Mouse (Mus musculus) CH12F3 (cell line): ENCODE data around the gene Slc6a1.

ENCODE experiments used
- in situ Hi-C: fragments of 300-500 bp; cut with MboI; formaldehyde crosslinking; loops from 2 replicates; pipeline ENCODE4 v1.14.3; 2020; ENCODE audit warnings: low sequenced_read_pairs

The Slc6a1 gene

GRCm38 (mm10) chr6:114289106-114289505, 6.7 kb downstream of the Slc6a1 start:
- in situ Hi-C loops: no loop called here

DNA sequence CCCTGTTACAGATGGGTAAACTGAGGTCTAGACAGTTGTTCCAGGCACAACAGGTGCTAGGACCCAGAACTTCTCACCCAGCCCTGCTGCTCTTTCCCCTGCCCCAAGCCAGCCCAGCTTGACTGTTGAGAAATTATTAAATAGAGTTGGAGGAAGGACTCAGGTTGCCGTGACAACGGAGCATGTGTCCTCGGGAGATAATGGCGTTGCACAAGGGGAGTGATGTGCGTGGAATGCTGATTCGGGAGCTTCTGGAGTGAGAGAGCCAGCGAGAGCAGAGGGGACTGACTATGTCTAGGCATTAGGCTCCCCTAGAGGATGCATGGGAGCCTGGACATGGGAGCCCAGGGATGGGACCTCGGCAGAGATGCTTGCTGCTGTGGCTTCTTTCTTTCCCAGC, 7.7 kb downstream of the Slc6a1 start:
- in situ Hi-C loops: no loop called here

DNA sequence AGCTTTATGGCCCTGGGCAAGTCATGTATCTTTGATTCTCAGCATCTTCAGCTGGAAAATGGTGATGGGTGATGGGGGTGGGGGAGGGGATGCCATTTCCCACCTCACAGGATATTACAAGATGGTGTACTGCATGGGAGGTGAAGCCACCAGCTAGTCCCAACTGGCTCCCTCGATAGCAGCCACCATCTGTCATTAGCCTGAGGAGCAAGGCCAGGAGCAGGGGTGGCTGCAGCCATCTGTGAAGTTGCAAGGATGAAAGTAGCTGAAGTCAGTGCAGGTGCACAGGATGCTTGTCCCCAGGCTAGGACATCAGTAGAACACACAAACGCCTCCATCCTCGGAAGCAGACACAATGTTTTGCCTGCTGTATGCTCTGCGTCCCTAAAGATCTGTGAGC, 8.5 kb downstream of the Slc6a1 start:
- in situ Hi-C loops: no loop called here

DNA sequence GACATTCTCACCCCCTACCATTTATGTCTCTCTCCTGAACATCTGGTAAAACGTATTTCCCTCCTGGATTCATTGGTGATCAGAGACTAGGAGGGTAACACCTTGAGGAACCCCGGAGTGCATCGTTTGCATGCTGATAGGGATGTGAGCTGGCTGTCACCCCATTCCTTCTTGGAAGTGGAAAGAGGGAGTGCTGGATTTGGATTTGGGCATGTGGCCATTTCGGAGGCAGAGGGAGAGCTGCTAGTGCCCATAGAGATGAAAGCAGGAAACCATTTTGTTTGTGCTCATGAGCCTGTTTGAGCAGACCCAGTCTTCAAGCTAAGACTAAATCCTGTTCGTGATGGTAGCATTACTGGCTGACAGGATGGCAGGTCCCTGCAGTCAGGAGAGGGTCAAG, 9.0 kb downstream of the Slc6a1 start:
- in situ Hi-C loops: no loop called here

DNA sequence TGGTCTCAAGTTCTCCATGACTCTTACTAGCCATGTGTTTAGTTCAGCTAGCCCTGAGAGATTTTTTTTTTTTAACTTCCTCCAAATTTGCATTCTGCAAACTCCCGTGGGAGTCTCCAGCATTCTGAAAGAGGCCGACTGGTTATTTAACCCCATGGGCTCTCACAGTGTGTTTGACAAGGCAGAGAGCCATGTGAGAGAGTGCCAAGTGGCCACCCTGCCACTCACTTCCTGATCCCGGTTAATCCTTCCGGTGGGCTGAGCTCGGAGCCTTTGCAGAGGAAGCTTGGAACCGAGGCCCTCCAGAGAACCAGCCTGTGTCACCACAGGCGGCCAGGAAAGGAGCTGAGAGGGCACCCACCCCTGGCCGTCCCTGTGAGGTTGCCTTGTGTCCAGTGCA, 11.1 kb downstream of the Slc6a1 start:
- in situ Hi-C loops: no loop called here

DNA sequence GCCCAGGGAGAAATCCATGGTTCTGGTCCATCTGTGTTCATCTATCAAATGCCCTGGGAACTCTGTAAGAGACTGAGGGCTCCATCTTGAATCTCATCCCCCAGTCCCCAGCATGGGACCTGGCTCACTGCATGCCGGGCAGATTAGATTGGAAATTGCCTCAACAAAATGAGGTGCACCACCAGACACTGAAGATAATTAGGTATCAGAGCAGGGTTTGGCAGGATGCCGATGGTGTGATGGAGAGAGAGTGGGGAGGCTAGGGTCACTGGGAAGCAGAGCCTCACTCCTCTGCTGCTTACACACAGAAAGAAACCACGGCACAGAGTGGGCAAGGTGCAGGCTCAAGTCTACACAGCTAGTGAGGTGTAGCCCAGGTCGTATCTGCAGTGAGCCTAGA, 12.7 kb downstream of the Slc6a1 start:
- in situ Hi-C loops: no loop called here

- in situ Hi-C loops: no loop called here
Observed at GRCm38 (mm10) chr6:114297260-114298002, 15.0 kb downstream of the Slc6a1 start.

DNA sequence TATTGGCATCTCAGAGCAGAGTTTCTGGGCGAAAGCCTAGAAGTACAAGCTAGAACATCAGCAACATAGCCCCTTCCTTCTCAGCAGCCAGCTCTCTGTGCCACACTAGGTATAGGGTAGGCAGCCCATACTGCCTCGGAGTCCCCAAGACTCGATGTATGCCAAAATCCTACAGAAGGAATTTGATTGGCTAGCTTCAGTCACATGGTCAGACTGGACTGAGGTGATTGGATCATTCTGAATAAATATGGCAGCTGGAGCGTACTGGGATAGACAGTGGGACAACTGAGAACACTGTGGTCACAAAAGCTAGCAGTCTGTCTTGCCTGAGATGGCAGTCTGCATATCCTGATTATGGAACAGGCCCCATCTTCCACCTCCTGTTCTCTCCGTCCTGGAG, 17.3 kb downstream of the Slc6a1 start:
- in situ Hi-C loops: no loop called here

DNA sequence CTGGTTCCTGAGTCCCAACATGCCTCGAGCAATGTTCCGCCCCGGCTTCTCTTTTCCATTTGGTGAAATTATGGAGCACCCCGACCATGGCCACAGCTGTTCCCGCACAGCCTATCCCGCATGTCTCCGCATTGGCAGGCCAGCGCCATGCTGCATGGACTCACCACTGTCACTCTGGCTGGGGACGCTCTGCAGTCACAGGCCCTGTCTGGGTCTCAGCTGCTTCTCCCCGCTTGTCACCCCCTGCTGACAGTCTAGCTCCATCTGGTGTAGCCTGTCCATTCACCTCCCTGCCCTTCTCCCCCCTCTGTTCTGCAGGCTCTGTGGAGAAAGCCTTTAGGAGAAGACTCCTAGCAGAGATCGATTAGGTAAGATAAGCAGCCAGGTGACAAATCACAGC, 18.3 kb downstream of the Slc6a1 start:
- in situ Hi-C loops: no loop called here

DNA sequence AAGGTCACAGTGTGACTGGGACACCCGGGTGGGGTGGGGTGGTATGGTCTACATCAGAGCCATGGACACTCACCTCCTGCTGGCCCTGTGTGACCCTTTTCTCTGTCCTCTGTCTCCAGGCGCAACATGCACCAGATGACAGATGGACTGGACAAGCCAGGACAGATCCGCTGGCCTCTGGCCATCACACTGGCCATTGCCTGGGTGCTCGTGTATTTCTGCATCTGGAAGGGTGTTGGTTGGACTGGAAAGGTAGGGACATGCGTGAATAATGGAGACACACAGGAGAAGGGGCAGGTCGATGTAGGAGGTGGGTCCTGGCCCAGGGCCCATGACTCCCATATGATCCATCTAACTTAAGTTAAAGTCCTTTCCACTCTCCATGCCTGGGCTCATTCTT, 22.2 kb downstream of the Slc6a1 start:
- in situ Hi-C loops: no loop called here

DNA sequence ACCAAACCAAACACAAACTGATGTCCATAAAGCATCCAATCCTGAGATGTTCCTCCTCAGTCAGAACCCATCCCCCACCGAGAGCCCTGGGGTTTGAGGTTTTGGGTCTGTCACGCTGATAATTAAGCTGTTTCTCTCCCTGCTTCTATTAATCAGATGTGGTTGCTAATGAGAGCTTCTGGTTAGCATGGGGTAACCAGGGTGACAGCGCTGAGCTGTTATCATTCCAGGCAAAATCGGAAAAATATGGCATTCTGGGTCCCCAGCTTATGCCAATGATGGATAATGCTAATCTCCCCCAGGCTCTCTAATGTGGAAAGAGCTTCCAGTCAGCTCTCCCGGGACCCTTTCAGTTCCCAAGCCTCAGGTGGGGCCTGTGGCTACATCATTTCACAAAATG, 38.1 kb downstream of the Slc6a1 start:
- in situ Hi-C loops: no loop called here

- in situ Hi-C loops: no loop called here
Observed at GRCm38 (mm10) chr6:114321146-114321545, 38.7 kb downstream of the Slc6a1 start.

- in situ Hi-C loops: no loop called here
Observed at GRCm38 (mm10) chr6:114322914-114323313, 40.5 kb downstream of the Slc6a1 start.

- in situ Hi-C loops: loop anchor here (25.0 kb wide), 1 partner anchor 238 kb away; no protein-coding TSS in a partner anchor
Observed at GRCm38 (mm10) chr6:114324808-114325207, 42.4 kb downstream of the Slc6a1 start.

DNA sequence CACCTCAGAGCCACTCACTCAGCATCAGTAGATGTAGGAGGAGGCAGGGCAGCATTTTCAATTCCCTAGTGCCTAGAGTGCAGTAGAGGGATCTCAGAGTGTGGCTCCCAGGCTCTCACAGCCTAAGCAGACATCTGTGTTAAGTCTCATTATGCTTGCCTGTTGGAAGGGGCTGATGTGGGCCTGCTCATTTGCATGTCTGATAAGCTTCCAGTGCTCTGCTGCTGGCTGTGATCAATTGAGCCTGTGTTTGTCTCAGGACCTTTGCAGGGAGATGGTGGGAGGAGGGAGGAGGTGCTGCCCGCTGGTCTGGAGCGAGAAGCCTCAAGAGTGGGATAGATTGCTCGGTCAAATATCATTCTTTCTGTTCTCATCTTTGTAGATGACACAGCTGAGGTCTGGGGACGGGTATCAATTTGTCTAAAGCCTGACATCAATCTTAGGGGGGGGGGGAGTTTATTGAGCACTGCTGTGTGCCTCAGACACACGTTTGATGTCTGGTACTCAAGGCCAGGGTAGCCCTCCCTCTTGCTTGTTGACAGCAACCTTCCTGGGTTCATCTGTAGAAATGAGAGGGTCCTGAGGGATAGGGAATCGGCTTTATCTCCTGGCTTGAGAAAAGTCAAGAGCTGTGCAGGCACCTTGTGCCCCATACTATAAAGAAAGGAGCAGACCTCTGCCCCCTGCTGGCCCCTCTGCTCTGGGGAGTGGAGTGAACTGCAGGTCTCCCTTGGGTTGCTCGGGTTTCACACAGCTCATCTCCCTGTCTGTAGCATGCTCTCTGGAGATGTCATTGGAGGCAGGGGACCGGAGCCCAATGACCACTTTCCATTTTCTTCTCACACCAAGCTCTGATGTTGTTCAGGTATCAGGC, 47.4 kb downstream of the Slc6a1 start:
- in situ Hi-C loops: loop anchor here (25.0 kb wide), 1 partner anchor 243 kb away; no protein-coding TSS in a partner anchor

DNA sequence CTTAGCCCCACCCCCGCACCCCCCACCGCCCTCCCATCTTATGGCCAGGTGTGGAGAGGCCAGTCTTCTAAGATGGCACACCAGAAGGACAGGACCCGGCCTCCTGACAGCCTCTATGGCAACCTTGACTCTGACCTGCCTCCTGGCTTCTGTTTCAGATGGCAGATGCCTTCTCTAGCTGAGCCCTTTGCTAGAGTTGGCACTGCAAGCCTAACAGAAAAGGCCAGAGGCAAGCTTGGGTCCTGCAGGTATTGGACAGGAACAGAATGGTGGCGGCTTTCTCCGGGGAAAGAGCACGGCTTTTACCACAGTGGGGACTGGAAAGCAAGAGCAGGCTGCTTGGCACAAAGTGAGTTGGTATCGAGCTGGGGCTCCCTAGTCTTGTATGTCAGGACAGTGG, 49.5 kb downstream of the Slc6a1 start:
- in situ Hi-C loops: loop anchor here (25.0 kb wide), 1 partner anchor 245 kb away; no protein-coding TSS in a partner anchor

DNA sequence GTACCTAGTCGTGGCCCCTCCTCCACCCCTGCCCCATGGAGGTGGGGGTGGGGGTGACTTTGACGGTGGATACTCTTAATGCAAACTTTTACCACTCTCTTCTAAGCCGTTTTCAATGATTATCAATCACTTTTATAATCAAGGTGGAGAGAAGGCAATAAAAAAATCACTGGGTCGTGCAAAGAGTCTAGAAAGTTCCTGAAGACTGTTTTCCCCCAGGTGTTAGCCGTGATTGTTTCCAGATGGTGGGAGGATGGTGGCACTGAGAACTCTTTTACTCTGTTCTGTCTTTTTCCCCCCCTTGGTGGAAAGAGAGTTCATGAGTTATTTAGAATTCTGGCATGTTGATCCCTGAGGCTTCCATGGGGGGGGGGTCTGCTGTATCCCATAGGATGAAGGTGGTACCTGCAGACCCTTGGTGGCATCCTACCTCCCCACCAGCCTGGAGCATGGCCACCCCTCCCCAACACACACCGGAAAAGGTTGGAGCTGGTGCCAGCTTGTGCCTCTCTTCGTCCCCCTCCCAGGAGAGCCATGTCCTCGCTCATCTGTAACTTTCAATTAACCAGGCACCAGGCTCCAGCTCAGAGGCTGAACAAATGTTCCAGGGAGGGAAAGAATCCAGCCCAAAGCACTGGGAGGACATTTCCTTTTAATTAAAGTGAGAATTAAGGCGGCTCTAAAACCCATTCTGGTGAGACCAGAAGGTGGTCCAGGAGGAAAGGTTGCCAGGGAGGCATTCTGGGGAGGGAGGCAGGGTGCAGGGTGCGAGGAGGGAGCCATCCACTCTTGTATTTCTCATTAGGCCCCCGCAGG, 53.9 kb downstream of the Slc6a1 start:
- in situ Hi-C loops: loop anchor here (25.0 kb wide), 1 partner anchor 249 kb away; no protein-coding TSS in a partner anchor

- in situ Hi-C loops: loop anchor here (25.0 kb wide), 1 partner anchor 250 kb away; no protein-coding TSS in a partner anchor
Observed at GRCm38 (mm10) chr6:114336944-114337215, 54.4 kb downstream of the Slc6a1 start.

DNA sequence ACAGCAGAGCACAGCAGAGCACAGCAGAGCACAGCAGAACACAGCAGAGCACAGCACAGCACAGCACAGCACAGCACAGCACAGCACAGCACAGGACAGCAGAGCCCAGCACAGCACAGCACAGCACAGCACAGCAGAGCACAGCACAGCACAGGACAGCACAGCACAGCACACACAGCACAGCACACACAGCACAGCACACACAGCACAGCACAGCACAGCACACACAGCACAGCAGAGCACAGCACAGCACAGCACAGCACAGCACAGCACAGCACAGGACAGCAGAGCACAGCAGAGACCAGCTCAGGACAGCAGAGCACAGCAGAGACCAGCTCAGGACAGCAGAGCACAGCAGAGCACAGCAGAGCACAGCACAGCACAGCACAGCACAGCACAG, 58.9 kb downstream of the Slc6a1 start:
- in situ Hi-C loops: loop anchor here (25.0 kb wide), 1 partner anchor 254 kb away; no protein-coding TSS in a partner anchor

GRCm38 (mm10) chr6:114343740-114344139, 61.3 kb downstream of the Slc6a1 start:
- in situ Hi-C loops: loop anchor here (25.0 kb wide), 1 partner anchor 256 kb away; no protein-coding TSS in a partner anchor

- in situ Hi-C loops: loop anchor here (25.0 kb wide), 1 partner anchor 258 kb away; no protein-coding TSS in a partner anchor
Observed at GRCm38 (mm10) chr6:114345156-114345555, 62.7 kb downstream of the Slc6a1 start.
